Mouse (Mus musculus): ENCODE data around the gene Lrrc74a.

DNA sequence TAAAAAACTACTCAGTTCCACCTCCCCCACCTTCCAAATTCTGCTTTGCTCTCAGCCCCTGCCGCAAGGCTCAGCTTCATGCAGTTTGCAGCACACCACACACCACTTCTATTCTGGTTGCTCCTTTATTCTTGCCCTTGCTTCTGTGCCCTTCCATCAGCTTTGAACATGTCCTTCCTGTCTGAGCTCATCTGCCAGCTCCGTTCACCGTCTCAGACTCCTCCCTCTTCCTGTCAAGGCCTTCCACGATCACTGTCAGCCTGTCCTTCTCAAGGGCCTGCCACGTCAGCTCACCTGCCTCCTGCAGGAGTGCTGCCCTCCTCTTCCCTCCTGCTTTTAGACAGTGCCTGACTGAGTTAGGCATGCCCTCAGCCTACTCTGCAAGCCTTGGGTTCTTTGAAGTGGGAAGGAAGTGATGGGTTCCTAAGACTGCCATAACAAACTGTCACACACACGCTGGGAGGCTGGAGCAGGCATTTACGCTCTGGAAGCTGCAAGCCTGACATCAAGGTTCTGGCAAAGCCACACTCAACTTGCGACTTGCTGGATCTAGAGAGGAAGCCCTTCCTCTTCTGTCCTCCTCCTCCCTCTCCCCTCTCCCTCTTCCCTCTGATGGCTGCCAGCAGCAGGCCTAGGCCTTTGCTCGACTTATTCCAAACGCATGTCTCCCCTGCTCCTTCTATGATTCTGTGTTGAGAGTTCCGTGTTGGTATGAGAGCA lies 76.7 kb downstream of the Lrrc74a start:
- no peak for TF ChIP-seq CTCF (IDR thresholded peaks at IDR 0.05; ENCODE audit: low read depth)
- TF ChIP-seq EP300 (IDR thresholded peaks at IDR 0.05; ENCODE audit: low read depth): no peak

Measured in liver, postnatal 0 days (tissue).